Mouse (Mus musculus): ENCODE measurements around the gene Pacs2. TPM values are rescaled to one million over a fixed set of nuclear protein-coding genes. Genes with fewer than 3 reads are reported as not detected.

Gene Pacs2
- polyA plus RNA-seq, 1 experiment from 2014 or later, result 11.8 TPM

- H3K36me3 ChIP-seq, result 0 out of 2 replicates have a peak, but pooled peaks cover 4% of the 10 kb centered on the region
- 96% methylated on average over 2 of the region's 2 CpGs for WGBS
- H3K4me1 ChIP-seq, result no peaks in the 10 kb centered on the region
Observed at GRCm38 (mm10) chr12:113035093-113035492, 20.8 kb downstream of the Pacs2 start.

GRCm38 (mm10) chr12:113036996-113037395 lies 22.7 kb downstream of the Pacs2 start:
- Histone ChIP-seq H3K9me3 (replicated peaks) (no peaks in the 10 kb centered on the region), H3K27ac (no peak overlapping the region), H3K36me3 (0 out of 2 replicates have a peak, but pooled peaks cover 4% of the 10 kb centered on the region), H3K27me3 (ENCODE audit: low read depth, poor library complexity, severe bottlenecking) (no peaks in the 10 kb centered on the region), H3K4me1 (no peaks in the 10 kb centered on the region), H3K4me3 (no peak overlapping the region)
- no peak for DNase-seq (ENCODE audit: low spot score)
- 91% methylated on average over 4 of the region's 4 CpGs for WGBS

More at GRCm38 (mm10) chr12:113035093-113035492, 20.8 kb downstream of the Pacs2 start:
- DNase-seq (ENCODE audit: low spot score), result no peak
- no peak overlapping the region for H3K4me3 ChIP-seq
- no peaks in the 10 kb centered on the region for H3K27me3 ChIP-seq (ENCODE audit: low read depth, poor library complexity, severe bottlenecking)
- H3K9me3 ChIP-seq (replicated peaks), result no peaks in the 10 kb centered on the region
- no peak overlapping the region for H3K27ac ChIP-seq

- H3K4me3 ChIP-seq, result no peak overlapping the region
- H3K27me3 ChIP-seq (ENCODE audit: low read depth, poor library complexity, severe bottlenecking), result no peaks in the 10 kb centered on the region
- H3K27ac ChIP-seq, result no peak overlapping the region
- 90% methylated on average over 4 of the region's 4 CpGs for WGBS
- no peaks in the 10 kb centered on the region for H3K9me3 ChIP-seq (replicated peaks)
- no peaks in the 10 kb centered on the region for H3K36me3 ChIP-seq
- H3K4me1 ChIP-seq, result no peaks in the 10 kb centered on the region
- DNase-seq (ENCODE audit: low spot score), result no peak
Observed at GRCm38 (mm10) chr12:113038414-113038813, 24.1 kb downstream of the Pacs2 start.

- peaks cover 18% of the 10 kb centered on the region for H3K36me3 ChIP-seq
- H3K4me3 ChIP-seq, result no peak overlapping the region
- H3K9me3 ChIP-seq (replicated peaks), result no peaks in the 10 kb centered on the region
- DNase-seq (ENCODE audit: low spot score), result no peak
- 83% methylated on average over 15 of the region's 15 CpGs for WGBS
- no peaks in the 10 kb centered on the region for H3K4me1 ChIP-seq
- H3K27me3 ChIP-seq (ENCODE audit: low read depth, poor library complexity, severe bottlenecking), result no peaks in the 10 kb centered on the region
- H3K27ac ChIP-seq, result no peak overlapping the region
Observed at GRCm38 (mm10) chr12:113041481-113042439, 27.5 kb downstream of the Pacs2 start.

- Histone ChIP-seq H3K27ac (no peak overlapping the region), H3K9me3 (replicated peaks) (no peaks in the 10 kb centered on the region), H3K27me3 (ENCODE audit: low read depth, poor library complexity, severe bottlenecking) (no peaks in the 10 kb centered on the region), H3K4me3 (no peak overlapping the region), H3K36me3 (peaks cover 26% of the 10 kb centered on the region), H3K4me1 (no peaks in the 10 kb centered on the region)
- WGBS, result 90% methylated on average over 2 of the region's 2 CpGs
- no peak for DNase-seq (ENCODE audit: low spot score)
Observed at GRCm38 (mm10) chr12:113042543-113042942, 28.2 kb downstream of the Pacs2 start.

GRCm38 (mm10) chr12:113044916-113045677 lies 30.8 kb downstream of the Pacs2 start:
- DNase-seq (ENCODE audit: low spot score), result no peak
- H3K4me1 ChIP-seq, result no peaks in the 10 kb centered on the region
- no peak overlapping the region for H3K27ac ChIP-seq
- H3K4me3 ChIP-seq, result no peak overlapping the region
- H3K36me3 ChIP-seq, result peaks cover 45% of the 10 kb centered on the region
- no peaks in the 10 kb centered on the region for H3K27me3 ChIP-seq (ENCODE audit: low read depth, poor library complexity, severe bottlenecking)
- 83% methylated on average over 3 of the region's 3 CpGs for WGBS
- H3K9me3 ChIP-seq (replicated peaks), result no peaks in the 10 kb centered on the region

- WGBS, result 94% methylated on average over 15 of the region's 15 CpGs
- DNase-seq (ENCODE audit: low spot score), result no peak
- Histone ChIP-seq H3K36me3 (peaks cover 62% of the 10 kb centered on the region), H3K4me1 (peaks cover 11% of the 10 kb centered on the region), H3K9me3 (replicated peaks) (no peaks in the 10 kb centered on the region), H3K27ac (no peak overlapping the region), H3K27me3 (ENCODE audit: low read depth, poor library complexity, severe bottlenecking) (no peaks in the 10 kb centered on the region), H3K4me3 (no peak overlapping the region)
Observed at GRCm38 (mm10) chr12:113046861-113047260, 32.6 kb downstream of the Pacs2 start.

GRCm38 (mm10) chr12:113048103-113048502 lies 33.8 kb downstream of the Pacs2 start:
- no peak for DNase-seq (ENCODE audit: low spot score)
- Histone ChIP-seq H3K4me3 (no peak overlapping the region), H3K27ac (no peak overlapping the region), H3K4me1 (peaks cover 16% of the 10 kb centered on the region), H3K27me3 (ENCODE audit: low read depth, poor library complexity, severe bottlenecking) (no peaks in the 10 kb centered on the region), H3K36me3 (peaks cover 71% of the 10 kb centered on the region), H3K9me3 (replicated peaks) (no peaks in the 10 kb centered on the region)
- WGBS, result 91% methylated on average over 5 of the region's 5 CpGs

GRCm38 (mm10) chr12:113049836-113050235 lies 35.5 kb downstream of the Pacs2 start:
- Histone ChIP-seq H3K9me3 (replicated peaks) (no peaks in the 10 kb centered on the region), H3K27ac (no peak overlapping the region; the same call in 1 of the 2 replicates), H3K27me3 (ENCODE audit: low read depth, poor library complexity, severe bottlenecking) (no peaks in the 10 kb centered on the region), H3K4me3 (no peak overlapping the region), H3K4me1 (peaks cover 16% of the 10 kb centered on the region), H3K36me3 (peaks cover 81% of the 10 kb centered on the region)
- DNase-seq (ENCODE audit: low spot score), result no peak
- 92% methylated on average over 9 of the region's 9 CpGs for WGBS

- DNase-seq (ENCODE audit: low spot score), result no peak
- 81% methylated on average over 12 of the region's 12 CpGs for WGBS
- Histone ChIP-seq H3K27me3 (ENCODE audit: low read depth, poor library complexity, severe bottlenecking) (no peaks in the 10 kb centered on the region), H3K36me3 (peaks cover 80% of the 10 kb centered on the region), H3K9me3 (replicated peaks) (no peaks in the 10 kb centered on the region), H3K27ac (peak overlapping the region; percentile 73; the same call in 1 of the 2 replicates), H3K4me3 (no peak overlapping the region), H3K4me1 (peaks cover 16% of the 10 kb centered on the region)
Observed at GRCm38 (mm10) chr12:113050671-113051070, 36.4 kb downstream of the Pacs2 start.

GRCm38 (mm10) chr12:113051628-113052403 lies 37.5 kb downstream of the Pacs2 start:
- peak; percentile 38 for DNase-seq (ENCODE audit: low spot score)
- H3K4me1 ChIP-seq, result peaks cover 16% of the 10 kb centered on the region
- 52% methylated on average over 9 of the region's 9 CpGs for WGBS
- H3K36me3 ChIP-seq, result peaks cover 76% of the 10 kb centered on the region
- H3K4me3 ChIP-seq, result no peak overlapping the region
- H3K9me3 ChIP-seq (replicated peaks), result no peaks in the 10 kb centered on the region
- H3K27ac ChIP-seq, result peak overlapping the region; percentile 73
- no peaks in the 10 kb centered on the region for H3K27me3 ChIP-seq (ENCODE audit: low read depth, poor library complexity, severe bottlenecking)

GRCm38 (mm10) chr12:113056089-113056488 lies 41.8 kb downstream of the Pacs2 start:
- Histone ChIP-seq H3K9me3 (replicated peaks) (no peaks in the 10 kb centered on the region), H3K36me3 (peaks cover 81% of the 10 kb centered on the region), H3K27me3 (ENCODE audit: low read depth, poor library complexity, severe bottlenecking) (no peaks in the 10 kb centered on the region), H3K4me3 (no peak overlapping the region), H3K4me1 (peaks cover 12% of the 10 kb centered on the region), H3K27ac (no peak overlapping the region)
- WGBS, result 92% methylated on average over 8 of the region's 8 CpGs
- DNase-seq (ENCODE audit: low spot score), result no peak

Measured in limb, embryonic 10.5 days (tissue).